Mouse (Mus musculus) liver, postnatal 0 days (tissue): ENCODE data around the gene Hnrnpab. TPM values are rescaled to one million over a fixed set of nuclear protein-coding genes. Genes with fewer than 3 reads are reported as not detected.

ENCODE experiments used
- ATAC-seq: fragments of 200-750 bp; cut with Nextera tagmentation; 2 replicates; pipeline ENCODE4 v1.8.0; 2017; ENCODE audit warnings: mild to moderate bottlenecking, moderate library complexity
- DNase-seq: peaks from one replicate; pipeline ENCODE4 v3.0.0-alpha.2; 2016
- H3K27ac ChIP-seq: fragments of 300-500 bp; sonication (generic); 2 replicates; pipeline ENCODE4 v1.5.1; 2014; ENCODE audit warnings: antibody characterized with exemption, moderate library complexity, mild to moderate bottlenecking, low read depth
- H3K27me3 ChIP-seq: fragments of 300-500 bp; sonication (generic); 2 replicates; pipeline ENCODE4 v1.6.1; 2014; ENCODE audit warnings: low read length, control low read depth, mixed read lengths; ENCODE audit not compliant: insufficient read depth
- H3K36me3 ChIP-seq: fragments of 300-500 bp; sonication (generic); replicated peaks from 2 replicates; pipeline ENCODE4 v1.6.1; 2014; ENCODE audit warnings: mild to moderate bottlenecking, control low read depth, low read length, moderate library complexity, mixed read lengths; ENCODE audit not compliant: insufficient read depth
- H3K4me1 ChIP-seq: fragments of 300-500 bp; sonication (generic); 2 replicates; pipeline ENCODE4 v1.6.1; 2014; ENCODE audit warnings: antibody characterized with exemption, mild to moderate bottlenecking, control low read depth; ENCODE audit not compliant: insufficient read depth
- H3K4me2 ChIP-seq: fragments of 300-500 bp; sonication (generic); 2 replicates; pipeline ENCODE4 v1.6.1; 2014; ENCODE audit warnings: low read depth, mild to moderate bottlenecking, low read length, moderate library complexity, mixed read lengths
- H3K4me3 ChIP-seq: fragments of 300-500 bp; sonication (generic); 2 replicates; pipeline ENCODE4 v1.5.1; 2014; ENCODE audit warnings: low read depth, low read length
- H3K9ac ChIP-seq: fragments of 300-500 bp; sonication (generic); replicated peaks from 2 replicates; pipeline ENCODE4 v1.6.1; 2014; ENCODE audit warnings: mild to moderate bottlenecking, moderate library complexity
- H3K9me3 ChIP-seq: fragments of 300-500 bp; sonication (generic); 2 replicates; pipeline ENCODE4 v1.6.1; 2016; ENCODE audit warnings: mild to moderate bottlenecking, control low read depth, low read length, mixed read lengths
- CTCF ChIP-seq: sonication (generic); IDR thresholded peaks from 2 replicates; pipeline ENCODE4 v1.5.1; 2016; ENCODE audit warnings: antibody characterized with exemption, low read depth
- EP300 ChIP-seq: IDR thresholded peaks from 2 replicates; pipeline ENCODE4 v1.6.1; 2016; ENCODE audit warnings: antibody characterized with exemption, low read depth, mild to moderate bottlenecking
- WGBS: fragments of 180-500 bp; shearing (Covaris S2); extraction: QIAGEN DNeasy Blood & Tissue Kit; methylation state at CpG from one replicate; pipeline ENCODE4 v1.1.7; 2014; ENCODE audit not compliant: insufficient replicate concordance; 5-methylcytosine and 5-hydroxymethylcytosine counted together
- polyA plus RNA-seq: library from polyadenylated mRNA; unstranded; fragments of >200 nt; fragmentation: Nextera tagmentation; extraction: Ambion mirVana; gene quantifications from 2 replicates; pipeline ENCODE4 v1.2.1, GENCODE M21; 2015

Gene Hnrnpab
- polyA plus RNA-seq, 1 experiment from 2014 or later: 114 TPM

DNA sequence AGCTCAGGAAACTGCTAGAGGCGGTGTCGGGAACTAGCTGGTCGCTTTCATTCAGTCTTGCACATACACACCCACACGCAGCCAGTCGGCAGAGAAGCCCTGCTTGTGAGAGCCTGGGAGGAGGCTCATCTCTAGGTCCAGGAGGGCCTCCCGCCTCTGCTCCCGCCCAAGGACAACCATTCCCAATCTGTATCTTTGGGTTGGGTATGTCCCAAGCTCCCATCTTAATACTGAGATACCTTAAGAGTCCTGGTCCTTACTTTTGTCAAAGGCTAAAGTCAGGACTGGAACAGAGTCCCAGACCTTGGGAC is 43.2 kb upstream of the Hnrnpab start:
- no peak for TF ChIP-seq CTCF
- TF ChIP-seq EP300: no peak
- DNase-seq (no peak), ATAC-seq (no peak)
- Histone ChIP-seq H3K9me3 (no peaks in the 10 kb centered on the region), H3K9ac (peak overlapping the region; percentile 67), H3K4me3 (peak overlapping the region; percentile 59), H3K27me3 (peaks cover 11% of the 10 kb centered on the region), H3K4me2 (peak overlapping the region; percentile 80), H3K4me1 (peaks cover 17% of the 10 kb centered on the region), H3K27ac (no peak overlapping the region), H3K36me3 (peaks cover 4% of the 10 kb centered on the region; the same call in 1 of the 2 replicates)
- 4% methylated on average over 7 of the region's 7 CpGs for WGBS

- peaks cover 11% of the 10 kb centered on the region for H3K27me3 ChIP-seq
- H3K9ac ChIP-seq: peak overlapping the region; percentile 67; the same call in 1 of the 2 replicates
These were observed 42.7 kb upstream of the Hnrnpab start for GRCm38 (mm10) chr11:51649111-51649888.

DNA sequence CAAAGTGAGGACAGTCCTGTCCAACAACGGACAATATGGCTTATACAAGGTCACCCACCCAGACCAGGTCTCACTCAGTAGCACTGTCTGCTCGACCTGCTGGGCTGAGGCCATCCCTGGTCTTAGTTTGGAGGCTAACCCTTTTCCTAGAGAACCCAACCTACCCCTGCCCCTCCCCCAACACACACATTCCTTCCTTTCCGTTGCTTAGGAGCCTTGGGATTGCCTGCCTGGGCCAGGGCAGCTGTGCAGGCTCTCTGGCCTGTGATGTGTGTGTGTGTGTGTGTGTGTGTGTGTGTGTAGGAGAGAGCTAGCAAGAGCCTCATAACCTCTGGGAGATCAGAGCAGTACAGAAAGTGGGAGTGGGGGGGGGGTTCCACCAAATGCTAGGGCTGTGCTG is 41.9 kb upstream of the Hnrnpab start:
- DNase-seq: no peak
- H3K27ac ChIP-seq: no peak overlapping the region
- H3K27me3 ChIP-seq: peaks cover 11% of the 10 kb centered on the region
- ATAC-seq: no peak
- no peak for TF ChIP-seq EP300
- TF ChIP-seq CTCF: no peak
- H3K4me1 ChIP-seq: peaks cover 22% of the 10 kb centered on the region
- 55% methylated on average over 3 of the region's 3 CpGs for WGBS
- no peak overlapping the region for H3K9ac ChIP-seq
- H3K36me3 ChIP-seq: peaks cover 4% of the 10 kb centered on the region; the same call in 1 of the 2 replicates
- H3K4me3 ChIP-seq: no peak overlapping the region
- peak overlapping the region; percentile 80; the same call in 1 of the 2 replicates for H3K4me2 ChIP-seq
- no peaks in the 10 kb centered on the region for H3K9me3 ChIP-seq

More at GRCm38 (mm10) chr11:51649111-51649888, 42.7 kb upstream of the Hnrnpab start:
- no peak for TF ChIP-seq EP300
- no peak for TF ChIP-seq CTCF
- WGBS: 36% methylated on average over 11 of the region's 11 CpGs
- H3K4me3 ChIP-seq: peak overlapping the region; percentile 59
- no peak for ATAC-seq
- no peak for DNase-seq
- H3K27ac ChIP-seq: peak overlapping the region; percentile 16; the same call in 1 of the 2 replicates
- H3K9me3 ChIP-seq: no peaks in the 10 kb centered on the region
- H3K4me1 ChIP-seq: peaks cover 20% of the 10 kb centered on the region
- H3K4me2 ChIP-seq: peak overlapping the region; percentile 80
- H3K36me3 ChIP-seq: peaks cover 4% of the 10 kb centered on the region; the same call in 1 of the 2 replicates

DNA sequence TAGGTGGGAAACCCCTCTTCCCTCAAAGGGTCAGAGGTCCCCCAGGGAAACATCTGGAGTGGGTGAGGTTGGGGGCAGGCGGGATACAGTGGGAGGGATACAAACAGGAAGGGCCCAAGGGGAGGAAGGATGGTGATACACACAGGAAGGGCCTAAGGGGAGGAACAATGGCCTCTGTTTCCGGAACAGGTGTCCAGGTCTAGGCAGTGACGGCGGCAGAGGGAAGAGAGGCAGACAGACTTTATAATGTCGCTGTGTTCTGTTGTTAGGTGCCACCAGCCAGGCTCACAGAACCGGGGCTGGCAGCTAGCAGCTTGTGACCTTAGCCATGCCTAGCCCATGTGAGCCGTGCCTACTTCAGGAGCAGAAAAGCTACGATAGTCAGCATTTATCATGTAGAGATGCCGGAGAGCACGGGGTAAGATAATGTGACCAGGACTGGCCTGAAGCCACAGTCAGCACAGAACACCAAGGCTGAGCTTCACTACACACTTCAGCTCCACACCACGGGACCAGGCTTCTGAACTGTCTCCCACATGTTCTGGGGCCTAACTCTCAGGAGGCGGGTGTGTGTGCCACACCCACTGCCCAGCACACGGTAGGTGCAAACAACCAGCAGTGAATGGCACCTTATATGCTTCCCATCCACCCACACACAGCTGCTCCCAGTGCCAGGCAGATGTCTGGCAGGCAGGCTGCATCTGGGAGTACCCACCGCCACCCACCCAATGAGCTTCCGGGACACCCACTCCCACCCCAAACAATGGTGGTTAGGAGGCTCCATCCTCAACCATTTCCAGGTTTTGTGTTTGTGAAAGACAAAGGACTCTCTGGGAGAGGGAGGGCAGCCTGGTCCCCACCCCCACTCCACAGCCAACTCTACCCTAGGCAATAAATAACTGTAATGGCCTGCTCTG is 40.4 kb upstream of the Hnrnpab start:
- Histone ChIP-seq H3K27me3 (peaks cover 11% of the 10 kb centered on the region), H3K4me3 (no peak overlapping the region), H3K4me1 (peaks cover 22% of the 10 kb centered on the region), H3K36me3 (peaks cover 4% of the 10 kb centered on the region; the same call in 1 of the 2 replicates), H3K4me2 (peak overlapping the region; percentile 48), H3K9ac (no peak overlapping the region; the same call in 1 of the 2 replicates), H3K27ac (peak overlapping the region; percentile 79), H3K9me3 (no peaks in the 10 kb centered on the region)
- TF ChIP-seq EP300: no peak
- TF ChIP-seq CTCF: no peak
- DNase-seq (peak; percentile 39), ATAC-seq (peak; percentile 43)
- 44% methylated on average over 15 of the region's 15 CpGs for WGBS

GRCm38 (mm10) chr11:51646245-51646644 is 39.6 kb upstream of the Hnrnpab start:
- 68% methylated on average over 7 of the region's 7 CpGs for WGBS
- no peak for TF ChIP-seq CTCF
- no peak for DNase-seq
- peaks cover 22% of the 10 kb centered on the region for H3K4me1 ChIP-seq
- H3K4me3 ChIP-seq: no peak overlapping the region
- peaks cover 11% of the 10 kb centered on the region for H3K27me3 ChIP-seq
- no peak overlapping the region for H3K9ac ChIP-seq
- no peaks in the 10 kb centered on the region for H3K9me3 ChIP-seq
- peaks cover 4% of the 10 kb centered on the region; the same call in 1 of the 2 replicates for H3K36me3 ChIP-seq
- H3K27ac ChIP-seq: peak overlapping the region; percentile 79; the same call in 1 of the 2 replicates
- no peak for ATAC-seq
- no peak overlapping the region for H3K4me2 ChIP-seq

DNA sequence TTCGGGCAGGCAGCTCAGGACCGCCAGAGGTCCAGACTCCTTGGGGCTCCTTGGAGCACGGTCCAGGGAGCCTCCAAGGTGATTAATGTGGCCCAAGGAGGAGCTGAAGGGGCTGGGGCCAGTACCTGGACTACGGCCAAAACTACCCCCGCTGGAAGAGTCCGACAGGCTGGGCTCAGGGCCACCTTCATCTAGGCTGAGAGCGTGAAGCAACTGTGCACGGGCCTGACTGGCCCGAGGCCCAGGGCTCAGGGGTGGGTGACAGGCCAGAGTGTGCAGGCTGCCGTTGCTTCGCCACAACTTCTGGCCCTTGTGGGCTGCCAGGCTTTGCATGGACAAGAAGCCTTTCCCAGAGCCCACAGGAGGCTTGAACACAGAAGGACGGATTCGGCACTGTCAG is 38.6 kb upstream of the Hnrnpab start:
- WGBS: 85% methylated on average over 13 of the region's 13 CpGs
- no peak overlapping the region for H3K4me3 ChIP-seq
- peaks cover 4% of the 10 kb centered on the region; the same call in 1 of the 2 replicates for H3K36me3 ChIP-seq
- H3K9ac ChIP-seq: no peak overlapping the region
- DNase-seq (no peak), ATAC-seq (no peak)
- no peak for TF ChIP-seq EP300
- TF ChIP-seq CTCF: no peak
- H3K27ac ChIP-seq: peak overlapping the region; percentile 70
- no peak overlapping the region for H3K4me2 ChIP-seq
- H3K27me3 ChIP-seq: peaks cover 11% of the 10 kb centered on the region
- H3K4me1 ChIP-seq: peaks cover 20% of the 10 kb centered on the region
- no peaks in the 10 kb centered on the region for H3K9me3 ChIP-seq
